Mouse (Mus musculus) WW6 (cell line): ENCODE results near the gene Plvap.

ENCODE experiments used
- DNase-seq: peaks from one replicate; pipeline ENCODE4 v3.0.0-alpha.2; 2013; ENCODE audit warnings: low read depth, low spot score

The Plvap gene

DNA sequence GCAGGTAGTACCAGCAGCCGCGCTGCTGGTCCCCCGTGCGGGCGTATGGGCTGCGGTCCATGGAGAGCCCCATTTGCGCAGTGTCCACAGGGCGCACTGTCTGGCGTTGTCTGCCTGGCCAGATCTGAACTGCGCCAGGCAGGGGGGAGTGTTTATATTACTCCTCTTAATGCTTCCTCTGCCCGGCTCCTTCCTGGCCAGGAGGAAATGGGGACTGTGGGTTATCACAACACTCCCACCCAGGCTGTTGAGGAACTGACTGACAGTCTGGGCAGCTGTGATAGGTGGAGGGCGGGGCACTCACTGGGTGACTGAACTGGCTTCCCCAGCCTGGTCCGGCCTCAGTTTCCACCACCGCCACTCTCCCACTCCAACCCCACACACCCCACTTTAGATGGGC is at the start of gene Plvap:
Gene Plvap, minus strand, starts transcription at position 109 of the 400 bp plus-strand sequence.
- no peak for DNase-seq

DNA sequence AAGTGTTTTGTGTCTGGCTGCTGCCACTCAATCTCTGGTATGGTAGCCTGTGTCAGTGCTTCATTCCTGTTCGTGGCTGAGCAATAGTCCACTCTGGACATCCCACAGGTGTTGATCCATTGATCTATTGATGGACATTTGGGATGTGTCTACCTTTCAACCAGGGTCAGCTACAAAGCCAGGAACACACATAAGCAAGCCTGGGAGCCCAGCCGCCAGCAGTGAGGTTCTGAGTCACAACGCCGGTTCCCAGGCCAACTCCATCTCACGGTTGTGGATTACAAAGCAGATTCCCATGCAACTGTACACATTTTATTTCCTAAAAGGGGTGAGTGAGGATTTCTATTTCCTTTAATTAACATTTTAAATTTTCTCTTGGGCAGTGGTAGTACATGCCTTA is 49.2 kb upstream of the Plvap start:
- no peak for DNase-seq

- no peak for DNase-seq
Measured at GRCm38 (mm10) chr8:71560071-71560470, 48.5 kb upstream of the Plvap start.

DNA sequence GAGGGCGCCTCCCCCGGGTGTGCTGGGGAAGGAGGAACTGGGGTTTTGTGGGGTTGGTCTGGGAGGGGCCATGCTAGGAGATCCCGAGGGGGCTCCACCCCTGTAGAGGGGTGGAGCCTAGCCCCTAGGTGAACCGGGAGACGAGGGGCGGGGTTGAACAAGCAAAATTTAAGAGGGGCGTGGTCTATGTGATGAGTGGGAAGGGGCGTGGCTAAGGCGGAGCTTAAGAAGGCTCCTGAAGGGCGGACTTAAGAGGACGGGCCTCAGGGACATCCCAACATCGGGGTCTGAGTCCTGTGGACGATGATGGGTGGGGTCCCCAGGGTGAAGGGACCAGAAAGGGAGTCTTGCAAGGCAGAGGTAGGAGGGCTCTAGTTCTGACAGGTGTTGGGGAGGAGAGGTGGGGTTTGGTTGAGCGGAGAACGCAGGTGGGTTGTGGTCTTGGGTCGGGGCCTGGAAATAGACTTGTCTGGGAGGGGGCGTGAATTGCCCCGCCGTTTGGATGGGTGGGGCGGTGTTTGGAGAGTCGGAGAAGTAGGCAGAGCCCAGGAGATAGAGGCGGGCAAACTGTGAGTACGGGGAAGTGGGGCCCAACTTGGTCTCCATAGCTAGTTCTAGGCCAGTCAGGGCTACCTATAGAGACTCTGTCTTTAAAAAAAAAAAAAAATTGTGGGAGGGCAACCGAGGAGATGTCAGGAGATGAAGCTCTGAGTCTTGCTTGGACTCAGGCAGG is 47.6 kb upstream of the Plvap start:
- peak; percentile 97 for DNase-seq

GRCm38 (mm10) chr8:71558071-71558957 is 46.8 kb upstream of the Plvap start, which contains the start of gene Tmem221:
TSS of gene Tmem221 (minus strand) at chr8:71558871.
- no peak for DNase-seq

GRCm38 (mm10) chr8:71554644-71555043 is 43.1 kb upstream of the Plvap start:
- DNase-seq: no peak

DNA sequence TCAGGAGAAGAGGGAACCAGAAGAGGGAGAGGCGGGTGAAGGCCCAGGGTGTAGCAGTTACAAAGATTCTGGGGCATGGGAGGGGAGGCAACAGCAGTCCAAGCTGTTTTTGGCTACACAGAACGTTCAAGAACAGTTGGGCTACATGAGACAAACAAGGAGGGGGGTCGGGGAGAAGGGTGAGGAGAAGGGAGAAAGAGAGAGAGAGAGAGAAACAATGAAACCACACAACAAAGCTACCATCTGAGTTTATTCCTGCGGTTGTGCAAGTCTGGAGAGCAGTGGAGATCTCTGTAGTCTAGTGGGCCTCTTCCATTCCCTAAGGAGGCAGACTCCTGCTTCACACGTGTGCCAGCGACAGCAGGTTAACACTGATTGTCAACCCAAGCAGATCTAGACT is 42.4 kb upstream of the Plvap start:
- no peak for DNase-seq

DNA sequence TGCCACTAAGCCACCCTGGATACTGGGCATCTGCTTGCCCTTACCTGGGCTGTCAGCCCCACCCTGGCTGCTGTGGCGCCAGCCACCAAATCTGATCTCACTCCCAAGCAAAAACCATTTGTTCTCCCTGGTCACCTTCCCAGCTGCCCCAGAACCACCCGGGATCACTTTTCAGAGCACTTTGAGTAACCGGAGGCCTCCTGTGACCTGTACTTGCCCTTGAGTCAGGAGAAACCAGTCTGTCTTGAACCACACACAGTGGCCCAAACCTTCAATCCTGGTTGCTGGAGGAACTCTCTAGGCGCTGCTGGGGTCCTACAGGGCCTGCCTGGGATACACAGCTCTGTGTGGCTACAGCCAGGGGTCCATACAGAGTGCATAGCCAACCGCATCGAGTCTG is 41.2 kb upstream of the Plvap start:
- DNase-seq: no peak

DNA sequence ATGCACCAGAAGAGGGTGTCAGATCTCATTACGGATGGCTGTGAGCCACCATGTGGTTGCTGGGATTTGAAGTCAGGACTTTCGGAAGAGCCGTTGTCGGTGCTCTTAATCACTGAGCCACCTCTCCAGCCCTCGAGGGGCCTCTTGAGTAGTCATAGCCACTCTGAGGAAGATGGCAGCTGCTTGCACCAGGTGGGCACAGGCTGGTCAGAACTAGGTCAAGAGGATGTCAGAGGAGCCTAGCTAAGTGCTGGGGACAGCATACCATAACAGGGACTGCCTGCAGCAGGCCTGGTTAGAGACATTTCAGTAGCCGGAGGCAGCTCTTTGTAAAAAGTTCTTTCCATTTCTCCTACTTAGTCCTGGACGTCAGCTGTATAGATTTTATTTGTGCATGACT is 39.2 kb upstream of the Plvap start:
- DNase-seq: no peak

- no peak for DNase-seq
Measured at GRCm38 (mm10) chr8:71547590-71547989, 36.0 kb upstream of the Plvap start.

- DNase-seq: no peak
Measured at GRCm38 (mm10) chr8:71545053-71545452, 33.5 kb upstream of the Plvap start.

DNA sequence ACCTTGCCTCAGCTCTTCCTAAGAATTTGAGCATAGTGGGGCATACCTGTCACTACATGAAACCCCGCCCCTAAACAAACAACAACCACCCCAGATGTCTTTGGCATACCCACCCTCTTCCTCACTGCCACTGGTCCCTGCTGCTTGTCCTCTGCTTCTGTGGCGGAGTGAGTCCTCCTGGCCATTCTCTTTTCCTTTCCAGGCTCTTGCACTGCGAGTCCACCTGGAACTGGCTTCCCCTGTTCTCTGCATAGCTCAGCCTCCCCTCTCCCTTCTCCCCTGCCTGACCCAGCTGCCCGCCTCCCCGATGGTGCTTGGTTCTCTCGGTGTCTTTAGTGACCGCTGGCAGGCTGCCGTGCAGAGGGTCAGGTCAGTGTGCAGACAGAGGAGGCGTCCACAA is 32.2 kb upstream of the Plvap start:
- DNase-seq: no peak

- DNase-seq: peak; percentile 100
Measured at GRCm38 (mm10) chr8:71542632-71543343, 31.2 kb upstream of the Plvap start, which contains the start of gene Mvb12a. TSS of gene Mvb12a (plus strand) at chr8:71542922.

DNA sequence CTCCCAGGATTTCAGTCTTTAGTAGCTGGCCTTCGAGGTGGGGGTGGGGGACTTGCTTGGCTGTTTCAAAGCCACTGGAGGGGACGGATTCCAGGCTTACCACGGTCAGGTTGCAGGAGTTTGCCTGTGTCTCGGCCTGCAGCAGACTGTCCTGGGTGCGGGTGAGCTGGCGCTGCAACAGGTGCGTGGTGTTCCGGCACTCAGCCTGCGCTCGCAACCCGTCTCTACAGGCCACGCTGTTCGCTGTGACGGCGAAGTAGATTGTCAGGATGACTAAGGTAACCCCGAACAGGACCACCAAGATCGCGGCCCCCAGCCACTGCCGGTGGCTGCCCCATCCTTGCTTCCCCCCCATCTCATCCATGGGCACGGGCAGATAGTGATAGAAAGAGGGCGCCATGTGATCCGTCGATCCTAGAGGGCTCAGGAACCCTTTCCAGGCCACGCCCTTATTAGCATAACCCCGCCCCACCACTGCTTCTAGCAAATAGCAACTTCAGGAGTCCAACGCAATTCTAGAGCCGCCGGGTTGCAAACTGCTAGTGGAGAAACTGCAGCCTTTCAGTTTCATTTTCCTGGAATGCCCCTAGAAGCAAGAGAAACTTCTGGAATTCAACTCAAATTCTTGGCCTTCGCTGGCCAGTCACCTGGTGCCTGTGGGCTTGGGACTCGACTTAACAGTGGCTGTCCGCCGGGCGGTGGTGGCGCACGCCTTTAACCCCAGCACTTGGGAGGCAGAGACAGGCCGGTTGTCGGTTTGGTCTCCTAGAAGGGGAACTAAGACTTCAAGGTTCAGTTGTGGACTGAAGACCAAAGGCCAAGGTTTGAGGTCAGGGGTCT is 25.7 kb upstream of the Plvap start, which contains the start of gene Bst2:
Gene Bst2, minus strand, starts transcription at position 429 of the 840 bp plus-strand sequence.
- DNase-seq: peak; percentile 89

DNA sequence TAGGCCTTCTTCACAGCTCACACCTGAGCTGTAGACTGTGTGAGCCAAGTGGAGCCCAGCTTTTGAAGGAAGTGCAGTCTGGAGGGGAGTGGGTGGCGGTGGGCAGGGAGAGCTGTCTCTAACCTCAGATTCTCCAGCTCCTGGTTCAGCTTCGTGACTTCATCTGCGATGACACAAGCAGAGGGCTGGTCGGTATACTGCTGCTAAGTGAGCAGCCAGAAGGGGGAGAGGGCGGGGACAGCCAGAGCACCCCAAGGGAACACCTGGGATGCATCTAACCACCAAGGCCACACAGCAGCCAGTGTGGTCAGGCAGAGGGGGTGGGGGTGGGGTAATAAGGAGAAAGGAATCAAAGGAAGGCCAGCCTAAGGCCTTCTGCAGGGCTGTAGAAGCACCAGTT is 24.1 kb upstream of the Plvap start:
- no peak for DNase-seq

DNA sequence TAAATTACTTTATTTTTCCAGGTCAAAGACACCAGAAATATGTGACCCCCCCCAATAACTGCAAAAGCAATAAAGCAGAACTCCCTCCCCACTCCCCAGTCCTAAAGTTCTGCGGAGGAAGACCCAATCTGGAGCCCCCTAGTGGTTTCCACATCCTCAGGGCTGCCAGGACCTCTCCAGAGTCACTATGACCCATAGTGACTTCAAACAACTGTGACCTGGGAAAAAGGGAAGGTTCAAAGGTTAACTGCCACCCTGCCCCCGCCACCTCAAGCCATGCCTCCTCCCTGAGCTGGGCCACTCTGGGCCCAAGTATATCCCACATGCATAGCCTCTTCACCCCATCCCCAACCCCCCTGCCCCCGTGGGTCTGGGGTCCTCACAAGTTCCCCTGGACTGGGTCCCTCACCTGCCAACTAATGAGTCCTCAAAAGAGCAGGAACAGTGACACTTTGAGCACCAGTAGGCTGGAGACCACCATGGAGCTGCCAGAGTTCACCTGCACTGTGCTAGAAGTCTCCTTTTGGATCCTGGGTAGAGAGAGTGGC is 22.8 kb upstream of the Plvap start:
- no peak for DNase-seq

DNA sequence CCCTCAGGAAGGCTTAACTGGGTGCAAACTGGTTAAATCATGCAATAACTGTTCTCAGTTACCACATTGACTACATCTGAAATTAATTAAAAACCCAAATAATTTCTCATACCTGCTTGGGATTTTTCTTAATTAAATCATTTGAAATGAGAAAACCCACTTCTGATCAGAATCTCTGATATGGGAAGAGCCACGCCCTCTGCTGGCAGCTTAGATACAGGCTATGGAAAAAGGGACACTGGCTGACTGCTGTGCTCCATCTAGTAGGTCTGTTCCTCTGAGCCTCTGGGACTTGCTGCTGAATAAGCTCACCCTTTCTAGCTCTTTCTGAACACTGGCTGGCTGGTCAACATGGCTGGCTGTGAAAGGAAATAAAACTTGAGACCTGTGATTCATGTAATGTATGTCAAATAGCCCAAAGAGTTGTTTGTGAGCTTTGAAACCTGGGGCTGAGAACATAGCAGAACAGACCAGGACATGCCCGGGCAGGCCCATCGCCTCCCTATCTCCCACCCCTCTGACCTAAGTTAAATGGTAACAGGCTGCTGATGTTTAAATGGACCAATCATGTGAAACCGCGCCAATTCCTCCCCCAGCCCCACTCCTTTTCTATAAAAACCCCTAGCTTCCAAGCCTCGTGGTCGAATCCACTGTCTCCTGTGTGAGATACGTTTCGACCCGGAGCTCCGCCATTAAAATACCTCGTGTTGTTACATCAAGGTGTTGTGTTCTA is 19.3 kb upstream of the Plvap start:
- DNase-seq: peak; percentile 68

DNA sequence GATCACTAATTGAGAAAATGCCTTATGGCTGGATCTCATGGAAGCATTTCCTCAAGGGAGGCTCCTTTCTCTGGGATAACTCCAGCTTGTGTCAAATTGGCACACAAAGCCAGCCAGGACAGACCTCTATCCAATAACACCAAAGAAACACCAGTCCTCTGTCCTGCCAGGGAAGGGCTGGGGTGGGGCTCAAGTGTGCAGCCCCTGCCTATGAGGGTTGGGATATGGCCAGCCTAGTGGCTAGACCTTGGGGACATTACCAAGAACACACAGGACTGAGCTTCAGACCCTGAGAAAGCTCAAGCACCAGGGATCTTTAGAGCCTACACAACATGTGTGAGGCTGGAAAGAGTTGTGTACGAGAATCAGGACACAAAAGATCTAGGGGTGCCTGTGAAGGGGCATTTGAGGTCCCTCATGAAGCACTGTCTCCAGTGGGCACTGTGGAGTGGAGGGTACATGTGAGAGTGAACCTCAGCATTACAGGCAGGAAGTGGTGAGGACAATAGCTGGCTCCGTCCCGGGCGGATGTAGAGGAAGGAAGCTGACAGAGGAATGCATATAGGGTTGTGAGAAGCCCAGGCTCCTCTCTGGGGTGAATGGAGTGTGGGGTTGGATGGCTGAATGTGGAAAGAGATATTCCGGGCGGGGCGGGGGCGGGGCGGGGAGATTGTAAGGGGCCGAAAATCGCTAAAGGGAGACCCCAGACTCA is 17.0 kb upstream of the Plvap start:
- no peak for DNase-seq

DNA sequence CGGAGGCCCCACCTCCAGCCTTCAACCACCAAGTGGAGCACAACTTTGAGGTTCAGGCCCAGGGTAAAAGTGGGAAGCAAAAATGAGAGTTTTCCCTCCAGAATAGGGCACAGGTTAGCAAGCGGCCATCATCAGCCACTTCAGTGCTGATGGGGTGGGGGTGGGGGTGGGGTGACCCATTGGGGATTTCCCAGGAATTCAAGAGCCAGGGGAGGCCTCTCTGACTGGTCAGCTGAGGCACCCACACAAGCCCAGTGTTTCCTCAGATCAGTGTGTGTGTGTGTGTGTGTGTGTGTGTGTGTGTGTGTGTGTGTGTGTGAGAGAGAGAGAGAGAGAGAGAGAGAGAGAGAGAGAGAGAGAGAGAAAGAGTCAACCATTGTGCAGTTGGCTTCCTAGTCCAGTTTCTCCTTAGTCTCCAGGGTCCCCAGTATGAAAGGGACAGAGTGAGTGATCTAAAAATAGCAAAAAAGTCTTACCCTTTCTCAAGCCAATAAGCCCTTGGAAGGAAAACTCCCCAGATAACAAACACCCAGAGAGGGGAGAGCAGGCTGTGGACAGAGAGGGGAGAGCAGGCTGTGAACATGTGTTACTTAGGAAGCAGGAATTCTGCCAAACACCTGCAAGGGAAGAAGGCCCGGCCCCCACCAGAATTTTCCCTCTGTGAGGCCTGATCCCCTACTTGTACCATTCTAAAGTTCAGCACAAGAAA is 15.8 kb upstream of the Plvap start:
- DNase-seq: no peak
